Mouse (Mus musculus): ENCODE data around the gene Siae.

Gene Siae

DNA sequence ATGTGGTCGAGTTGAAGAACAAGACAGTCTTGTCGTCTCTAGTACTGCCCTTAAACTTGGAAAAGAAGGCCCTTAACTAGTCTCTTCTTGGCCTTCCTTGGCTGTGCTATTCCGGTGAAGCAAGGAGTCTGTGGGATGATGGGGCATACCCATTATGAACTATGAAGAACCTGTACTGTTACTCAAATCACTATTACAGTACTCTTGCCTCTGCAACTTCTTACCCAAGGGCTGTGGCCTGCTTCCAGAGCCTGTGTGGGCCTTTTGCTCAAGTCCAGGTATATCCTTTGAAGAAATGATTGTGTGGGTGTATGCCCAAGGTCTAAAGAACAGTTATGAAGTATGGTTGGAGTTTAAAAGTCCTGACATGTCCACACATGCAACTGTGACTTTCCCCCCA lies 114.8 kb downstream of the Siae start:
- DNase-seq (ENCODE audit: low spot score in 2 of 2), result no peak

DNA sequence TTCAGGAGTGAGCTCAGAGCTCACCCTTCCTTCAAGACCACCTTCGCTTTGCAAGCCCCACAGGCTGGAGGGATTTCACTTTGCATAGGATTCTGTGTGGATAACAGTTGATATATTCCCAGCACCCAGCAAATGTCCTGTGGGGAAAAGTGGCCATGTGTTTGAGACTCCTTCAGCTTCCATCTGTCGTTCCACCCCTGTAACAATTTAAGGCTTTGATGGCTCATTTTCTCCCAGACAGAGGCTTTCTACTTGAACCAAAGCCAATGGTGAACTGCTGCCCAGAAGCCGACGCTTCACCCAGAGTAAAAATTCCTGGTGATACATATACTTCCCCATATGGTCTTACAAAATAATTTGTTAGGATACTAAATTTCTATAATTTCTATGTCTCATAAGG lies 119.8 kb downstream of the Siae start:
- no peak for DNase-seq (ENCODE audit: low spot score in 2 of 2)

GRCm38 (mm10) chr9:37681123-37681522 lies 125.6 kb downstream of the Siae start:
- DNase-seq (ENCODE audit: low spot score in 2 of 2), result no peak

DNA sequence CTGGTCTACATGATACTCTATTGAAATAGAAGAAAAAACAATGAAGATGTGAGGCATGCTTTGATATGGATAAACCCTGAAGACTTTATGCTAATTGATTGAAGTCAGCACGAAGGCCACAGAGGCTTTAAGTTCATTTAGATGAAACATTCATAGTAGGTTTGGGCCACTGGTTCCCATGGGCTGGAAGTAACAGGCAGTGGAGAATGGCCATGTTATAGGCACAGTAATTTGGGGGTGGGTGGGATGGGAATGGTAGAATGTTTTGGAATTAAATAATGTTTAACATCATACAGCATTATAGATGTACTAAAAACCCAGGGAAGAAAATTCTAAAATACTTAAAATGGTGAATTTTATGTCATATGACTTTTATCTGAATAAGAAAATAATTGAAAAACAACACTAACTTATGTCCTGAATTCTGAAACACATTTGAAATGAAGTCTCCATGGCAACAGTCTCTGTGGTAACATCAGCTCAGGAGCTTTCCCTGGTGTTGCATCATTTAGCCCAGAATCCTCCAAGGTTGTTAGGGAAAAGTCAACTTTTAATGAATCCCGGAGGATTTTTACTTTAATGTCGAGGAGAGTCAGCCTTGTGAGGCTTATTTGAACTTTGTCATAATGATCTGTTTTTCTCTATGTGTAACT lies 131.9 kb downstream of the Siae start:
- no peak for DNase-seq (ENCODE audit: low spot score in 2 of 2)

GRCm38 (mm10) chr9:37687941-37688303 lies 132.4 kb downstream of the Siae start:
- no peak for DNase-seq (ENCODE audit: low spot score in 2 of 2)

- no peak for DNase-seq (ENCODE audit: low spot score in 2 of 2)
Observed at GRCm38 (mm10) chr9:37689970-37690686, 134.6 kb downstream of the Siae start.
